Mouse (Mus musculus) liver, postnatal 0 days (tissue): ENCODE data around the gene Ddx11. TPM values are rescaled to one million over a fixed set of nuclear protein-coding genes. Genes with fewer than 3 reads are reported as not detected.

Experiments
- ATAC-seq: fragments of 200-750 bp; cut with Nextera tagmentation; 2 replicates; pipeline ENCODE4 v1.8.0; 2017; ENCODE audit warnings: mild to moderate bottlenecking, moderate library complexity
- DNase-seq: peaks from one replicate; pipeline ENCODE4 v3.0.0-alpha.2; 2016
- H3K27ac ChIP-seq: fragments of 300-500 bp; sonication (generic); 2 replicates; pipeline ENCODE4 v1.5.1; 2014; ENCODE audit warnings: antibody characterized with exemption, moderate library complexity, mild to moderate bottlenecking, low read depth
- H3K27me3 ChIP-seq: fragments of 300-500 bp; sonication (generic); 2 replicates; pipeline ENCODE4 v1.6.1; 2014; ENCODE audit warnings: low read length, control low read depth, mixed read lengths; ENCODE audit not compliant: insufficient read depth
- H3K36me3 ChIP-seq: fragments of 300-500 bp; sonication (generic); replicated peaks from 2 replicates; pipeline ENCODE4 v1.6.1; 2014; ENCODE audit warnings: mild to moderate bottlenecking, control low read depth, low read length, moderate library complexity, mixed read lengths; ENCODE audit not compliant: insufficient read depth
- H3K4me1 ChIP-seq: fragments of 300-500 bp; sonication (generic); 2 replicates; pipeline ENCODE4 v1.6.1; 2014; ENCODE audit warnings: antibody characterized with exemption, mild to moderate bottlenecking, control low read depth; ENCODE audit not compliant: insufficient read depth
- H3K4me2 ChIP-seq: fragments of 300-500 bp; sonication (generic); 2 replicates; pipeline ENCODE4 v1.6.1; 2014; ENCODE audit warnings: low read depth, mild to moderate bottlenecking, low read length, moderate library complexity, mixed read lengths
- H3K4me3 ChIP-seq: fragments of 300-500 bp; sonication (generic); 2 replicates; pipeline ENCODE4 v1.5.1; 2014; ENCODE audit warnings: low read depth, low read length
- H3K9ac ChIP-seq: fragments of 300-500 bp; sonication (generic); replicated peaks from 2 replicates; pipeline ENCODE4 v1.6.1; 2014; ENCODE audit warnings: mild to moderate bottlenecking, moderate library complexity
- H3K9me3 ChIP-seq: fragments of 300-500 bp; sonication (generic); 2 replicates; pipeline ENCODE4 v1.6.1; 2016; ENCODE audit warnings: mild to moderate bottlenecking, control low read depth, low read length, mixed read lengths
- CTCF ChIP-seq: sonication (generic); IDR thresholded peaks from 2 replicates; pipeline ENCODE4 v1.5.1; 2016; ENCODE audit warnings: antibody characterized with exemption, low read depth
- EP300 ChIP-seq: IDR thresholded peaks from 2 replicates; pipeline ENCODE4 v1.6.1; 2016; ENCODE audit warnings: antibody characterized with exemption, low read depth, mild to moderate bottlenecking
- WGBS: fragments of 180-500 bp; shearing (Covaris S2); extraction: QIAGEN DNeasy Blood & Tissue Kit; methylation state at CpG from one replicate; pipeline ENCODE4 v1.1.7; 2014; ENCODE audit not compliant: insufficient replicate concordance; 5-methylcytosine and 5-hydroxymethylcytosine counted together
- polyA plus RNA-seq: library from polyadenylated mRNA; unstranded; fragments of >200 nt; fragmentation: Nextera tagmentation; extraction: Ambion mirVana; gene quantifications from 2 replicates; pipeline ENCODE4 v1.2.1, GENCODE M21; 2015

Ddx11 gene
- polyA plus RNA-seq, 1 experiment from 2014 or later, result 2.0 TPM

DNA sequence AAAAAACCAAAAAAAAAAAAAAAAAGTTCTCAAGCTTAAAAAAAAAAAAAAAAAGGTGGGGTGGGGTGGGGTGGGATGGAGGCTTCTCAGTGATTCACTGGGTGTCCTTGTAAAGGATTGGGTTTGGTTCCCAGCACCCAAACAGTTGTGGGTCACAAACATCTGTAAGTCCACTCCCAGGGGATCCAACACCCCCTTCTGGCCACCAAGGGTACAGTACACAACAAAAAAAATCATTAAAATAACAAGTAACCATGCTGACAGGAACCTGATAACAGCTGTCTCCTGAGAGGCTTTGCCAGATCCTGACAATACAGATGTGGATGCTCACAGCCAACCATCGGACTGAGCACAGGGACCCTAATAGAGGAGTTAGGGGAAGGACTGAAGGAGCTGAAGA is 38.8 kb upstream of the Ddx11 start:
- no peak overlapping the region for H3K4me3 ChIP-seq
- no peaks in the 10 kb centered on the region for H3K9me3 ChIP-seq
- H3K4me2 ChIP-seq, result no peak overlapping the region
- WGBS, result 64% methylated on average over 1 of the region's 1 CpGs
- TF ChIP-seq CTCF, result peak; percentile 37
- no peak for TF ChIP-seq EP300
- H3K9ac ChIP-seq, result no peak overlapping the region
- H3K27ac ChIP-seq, result no peak overlapping the region
- H3K27me3 ChIP-seq, result no peaks in the 10 kb centered on the region
- peaks cover 37% of the 10 kb centered on the region for H3K36me3 ChIP-seq
- ATAC-seq (no peak), DNase-seq (no peak)
- H3K4me1 ChIP-seq, result no peaks in the 10 kb centered on the region

DNA sequence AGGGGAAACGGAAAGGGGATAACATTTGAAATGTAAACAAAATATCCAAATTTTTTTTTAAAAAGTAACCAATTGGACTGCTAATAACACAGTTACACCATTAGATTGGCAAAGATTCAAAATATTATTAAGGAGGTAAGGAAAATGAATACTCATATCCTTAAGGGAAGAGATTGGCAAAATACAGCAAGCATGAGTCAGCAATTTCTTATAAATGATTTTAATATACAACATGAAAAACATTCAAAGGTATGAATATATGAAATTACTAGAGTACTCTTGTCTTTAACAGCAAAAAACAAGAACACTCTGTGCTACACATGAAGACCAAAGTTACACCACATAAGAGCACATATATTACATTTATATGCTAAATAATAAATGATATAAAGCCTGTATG is 38.3 kb upstream of the Ddx11 start:
- Histone ChIP-seq H3K4me3 (no peak overlapping the region), H3K4me1 (no peaks in the 10 kb centered on the region), H3K9me3 (no peaks in the 10 kb centered on the region), H3K27ac (no peak overlapping the region), H3K9ac (no peak overlapping the region), H3K36me3 (peaks cover 35% of the 10 kb centered on the region), H3K27me3 (no peaks in the 10 kb centered on the region), H3K4me2 (no peak overlapping the region)
- WGBS, result 100% methylated on average over 1 of the region's 1 CpGs
- ATAC-seq (no peak), DNase-seq (no peak)
- TF ChIP-seq CTCF (no peak), EP300 (no peak)

DNA sequence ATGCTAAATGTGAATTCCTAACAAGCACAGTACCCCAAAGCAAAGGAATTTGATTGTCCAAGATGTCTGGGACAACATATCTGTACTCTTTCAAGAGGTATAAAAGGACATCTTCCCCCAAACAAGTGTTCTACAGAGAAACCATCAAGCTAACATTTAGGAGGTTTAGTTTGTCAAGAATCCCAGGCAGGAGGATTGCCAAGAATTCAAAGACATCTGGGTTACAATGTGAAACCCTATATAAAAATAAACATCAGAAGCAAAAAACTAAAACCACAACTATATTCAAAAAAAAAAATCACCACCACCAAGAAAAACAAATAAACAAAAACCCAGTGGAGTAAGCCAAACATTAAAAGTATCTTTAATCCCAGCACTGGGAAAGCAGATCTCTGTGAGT is 33.1 kb upstream of the Ddx11 start:
- Histone ChIP-seq H3K4me3 (no peak overlapping the region), H3K9me3 (no peaks in the 10 kb centered on the region), H3K4me2 (no peak overlapping the region), H3K27me3 (no peaks in the 10 kb centered on the region), H3K4me1 (no peaks in the 10 kb centered on the region), H3K9ac (no peak overlapping the region), H3K36me3 (peaks cover 32% of the 10 kb centered on the region), H3K27ac (no peak overlapping the region)
- no peak for ATAC-seq
- no peak for DNase-seq
- TF ChIP-seq EP300, result no peak
- no peak for TF ChIP-seq CTCF

DNA sequence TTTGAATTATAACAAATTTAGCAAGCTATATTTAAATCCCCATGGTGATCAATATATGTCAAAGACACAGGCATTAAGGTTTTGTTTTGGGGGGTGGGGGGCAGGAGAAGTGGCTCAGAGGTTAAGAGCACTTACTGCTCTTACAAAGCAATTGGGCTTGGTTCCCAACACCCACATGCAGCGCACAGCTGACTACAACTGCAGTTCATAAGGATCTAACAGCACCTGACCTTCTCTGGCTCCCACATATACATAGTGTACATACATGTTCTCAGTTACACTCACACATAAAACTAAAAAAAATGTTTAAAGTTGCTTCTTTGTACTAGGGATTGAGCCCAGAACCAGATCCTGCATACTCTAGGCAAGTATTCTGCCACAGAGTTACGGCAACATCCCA is 31.9 kb upstream of the Ddx11 start:
- H3K9me3 ChIP-seq, result no peaks in the 10 kb centered on the region
- H3K4me1 ChIP-seq, result no peaks in the 10 kb centered on the region
- no peak overlapping the region for H3K4me2 ChIP-seq
- H3K27ac ChIP-seq, result no peak overlapping the region
- H3K36me3 ChIP-seq, result peaks cover 26% of the 10 kb centered on the region
- 91% methylated on average over 2 of the region's 2 CpGs for WGBS
- TF ChIP-seq CTCF, result no peak
- no peak for TF ChIP-seq EP300
- no peak overlapping the region for H3K9ac ChIP-seq
- no peaks in the 10 kb centered on the region for H3K27me3 ChIP-seq
- no peak for DNase-seq
- no peak overlapping the region for H3K4me3 ChIP-seq
- ATAC-seq, result no peak

DNA sequence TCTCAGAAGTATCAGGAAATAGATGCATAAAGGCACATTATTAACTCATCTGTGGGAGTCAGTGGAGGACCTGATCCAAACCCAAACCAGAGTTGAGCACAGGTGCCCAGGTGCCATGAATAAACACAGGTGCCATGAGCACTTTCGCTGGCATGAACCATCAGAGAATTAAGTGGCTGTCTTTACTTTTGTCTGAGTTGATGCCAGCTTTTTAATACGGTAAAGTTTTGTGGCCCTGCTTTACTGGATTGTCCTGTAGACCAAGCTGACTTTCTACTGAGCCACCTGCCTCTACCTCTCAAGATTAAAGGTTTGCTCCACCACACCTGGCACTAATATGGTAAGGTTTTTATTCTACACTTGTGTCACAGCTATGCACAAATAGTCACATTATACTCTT is 31.3 kb upstream of the Ddx11 start:
- H3K36me3 ChIP-seq, result peaks cover 21% of the 10 kb centered on the region
- 91% methylated on average over 2 of the region's 2 CpGs for WGBS
- TF ChIP-seq CTCF, result no peak
- TF ChIP-seq EP300, result no peak
- H3K27me3 ChIP-seq, result no peaks in the 10 kb centered on the region
- DNase-seq (no peak), ATAC-seq (no peak)
- no peak overlapping the region for H3K4me3 ChIP-seq
- H3K4me1 ChIP-seq, result no peaks in the 10 kb centered on the region
- H3K4me2 ChIP-seq, result no peak overlapping the region
- no peak overlapping the region for H3K9ac ChIP-seq
- no peak overlapping the region for H3K27ac ChIP-seq
- no peaks in the 10 kb centered on the region for H3K9me3 ChIP-seq

DNA sequence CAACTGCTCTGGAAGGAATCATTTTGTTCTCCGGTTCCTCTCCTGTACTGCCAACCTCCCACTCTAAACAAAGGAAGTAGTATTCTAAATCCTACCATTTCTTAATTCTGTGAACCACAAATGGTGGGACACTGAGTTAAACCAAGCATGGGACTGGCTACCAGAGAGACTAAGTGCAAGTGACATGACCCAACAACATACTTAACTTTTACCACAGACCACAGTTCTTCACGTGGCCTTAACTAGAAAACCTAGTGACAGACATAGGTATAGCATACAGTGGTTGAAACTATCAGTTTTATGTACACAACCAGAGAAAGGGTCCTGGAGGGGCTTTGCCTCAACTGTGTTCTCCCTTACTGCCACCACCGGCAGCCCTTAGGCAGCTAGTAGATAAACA is 30.7 kb upstream of the Ddx11 start:
- no peak overlapping the region for H3K9ac ChIP-seq
- H3K9me3 ChIP-seq, result no peaks in the 10 kb centered on the region
- ATAC-seq (no peak), DNase-seq (no peak)
- H3K27me3 ChIP-seq, result no peaks in the 10 kb centered on the region
- H3K36me3 ChIP-seq, result peaks cover 17% of the 10 kb centered on the region
- no peak overlapping the region for H3K4me2 ChIP-seq
- no peak overlapping the region for H3K27ac ChIP-seq
- WGBS, result 71% methylated on average over 3 of the region's 3 CpGs
- no peak overlapping the region for H3K4me3 ChIP-seq
- TF ChIP-seq EP300 (no peak), CTCF (no peak)
- H3K4me1 ChIP-seq, result no peaks in the 10 kb centered on the region
